Mouse (Mus musculus) limb, embryonic 11.5 days (tissue): ENCODE measurements around the gene Hs6st3. TPM values are rescaled to one million over a fixed set of nuclear protein-coding genes. Genes with fewer than 3 reads are reported as not detected.
A peak's percentile ranks its signal among the peaks of the same experiment; 100 is the strongest.

Experiments
- ATAC-seq: fragments of 200-750 bp; cut with Nextera tagmentation; 2 replicates; pipeline ENCODE4 v1.8.0; 2017; ENCODE audit warnings: low read depth; ENCODE audit not compliant: insufficient number of reproducible peaks, low FRiP score, low TSS enrichment
- DNase-seq: peaks from one replicate; pipeline ENCODE4 v3.0.0-alpha.2; 2015; ENCODE audit warnings: low spot score
- H3K27ac ChIP-seq: fragments of 300-500 bp; sonication (generic); replicated peaks from 2 replicates; pipeline ENCODE4 v1.5.1; 2014; ENCODE audit warnings: low read depth, mild to moderate bottlenecking, low read length
- H3K27me3 ChIP-seq: fragments of 300-500 bp; sonication (generic); 2 replicates; pipeline ENCODE4 v1.6.1; 2014; ENCODE audit warnings: mild to moderate bottlenecking, low read length, mixed read lengths; ENCODE audit not compliant: control insufficient read depth, insufficient read depth
- H3K36me3 ChIP-seq: fragments of 300-500 bp; sonication (generic); 2 replicates; pipeline ENCODE4 v1.6.1; 2014; ENCODE audit warnings: mild to moderate bottlenecking, low read length, moderate library complexity, mixed read lengths; ENCODE audit not compliant: control insufficient read depth, insufficient read depth
- H3K4me1 ChIP-seq: fragments of 300-500 bp; sonication (generic); 2 replicates; pipeline ENCODE4 v1.6.1; 2014; ENCODE audit warnings: low read length, mixed read lengths; ENCODE audit not compliant: control insufficient read depth, insufficient read depth
- H3K4me2 ChIP-seq: fragments of 300-500 bp; sonication (generic); 2 replicates; pipeline ENCODE4 v1.6.1; 2014; ENCODE audit warnings: low read depth, mild to moderate bottlenecking, moderate library complexity; ENCODE audit not compliant: severe bottlenecking
- H3K4me3 ChIP-seq: fragments of 300-500 bp; sonication (generic); 2 replicates; pipeline ENCODE4 v1.5.1; 2014; ENCODE audit warnings: low read depth, low read length
- H3K9ac ChIP-seq: fragments of 300-500 bp; sonication (generic); 2 replicates; pipeline ENCODE4 v1.6.1; 2014; ENCODE audit warnings: mild to moderate bottlenecking, low read length
- H3K9me3 ChIP-seq: fragments of 300-500 bp; sonication (generic); 2 replicates; pipeline ENCODE4 v1.6.1; 2016; ENCODE audit warnings: low read length; ENCODE audit not compliant: control insufficient read depth
- WGBS: fragments of 180-500 bp; shearing (Covaris S2); extraction: QIAGEN DNeasy Blood & Tissue Kit; methylation state at CpG from one replicate; pipeline ENCODE4 v1.1.7; 2014; 5-methylcytosine and 5-hydroxymethylcytosine counted together
- polyA plus RNA-seq: library from polyadenylated mRNA; unstranded; fragments of >200 nt; fragmentation: Nextera tagmentation; extraction: Ambion mirVana; gene quantifications from 2 replicates; pipeline ENCODE4 v1.2.1, GENCODE M21; 2014

The Hs6st3 gene
- polyA plus RNA-seq, 1 experiment from 2014 or later: 0.17 TPM

- peak; percentile 59 for DNase-seq
- no peak overlapping the region for H3K4me2 ChIP-seq
- peak; percentile 76 for ATAC-seq
- H3K27me3 ChIP-seq: no peaks in the 10 kb centered on the region
- WGBS: 24% methylated on average over 3 of the region's 3 CpGs
- H3K27ac ChIP-seq: no peak overlapping the region
- no peaks in the 10 kb centered on the region for H3K36me3 ChIP-seq
- no peak overlapping the region for H3K4me3 ChIP-seq
- no peak overlapping the region for H3K9ac ChIP-seq
- H3K9me3 ChIP-seq: no peaks in the 10 kb centered on the region
- H3K4me1 ChIP-seq: no peaks in the 10 kb centered on the region
Observed at GRCm38 (mm10) chr14:119124061-119124460, 14.1 kb upstream of the Hs6st3 start.

DNA sequence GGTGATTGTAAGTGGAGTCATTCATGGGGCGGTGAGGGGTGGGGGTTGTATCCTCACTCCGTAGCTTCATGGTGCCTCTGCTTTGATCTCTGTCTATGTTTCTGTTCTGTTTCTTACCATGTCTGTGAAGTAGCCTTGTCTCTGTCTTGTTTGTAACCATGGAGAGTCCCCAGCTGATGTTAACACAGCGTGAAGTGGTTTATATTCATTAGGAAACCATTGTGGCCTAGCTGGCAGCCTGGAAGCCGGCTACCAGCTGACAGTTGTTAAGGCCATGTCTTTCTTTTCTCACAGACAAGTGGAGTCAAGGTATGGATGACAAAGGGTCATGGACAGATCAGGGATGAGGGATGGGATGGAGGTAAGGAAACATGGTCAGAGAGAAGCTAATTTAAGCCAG, 12.3 kb upstream of the Hs6st3 start:
- Histone ChIP-seq H3K36me3 (no peaks in the 10 kb centered on the region), H3K27me3 (no peaks in the 10 kb centered on the region), H3K4me3 (no peak overlapping the region), H3K9ac (no peak overlapping the region), H3K4me2 (no peak overlapping the region), H3K9me3 (no peaks in the 10 kb centered on the region), H3K4me1 (no peaks in the 10 kb centered on the region), H3K27ac (no peak overlapping the region)
- ATAC-seq (no peak), DNase-seq (peak; percentile 14)
- 42% methylated on average over 4 of the region's 4 CpGs for WGBS

GRCm38 (mm10) chr14:119127330-119127729, 10.8 kb upstream of the Hs6st3 start:
- Histone ChIP-seq H3K4me2 (no peak overlapping the region), H3K4me1 (no peaks in the 10 kb centered on the region), H3K36me3 (no peaks in the 10 kb centered on the region), H3K9ac (no peak overlapping the region), H3K4me3 (no peak overlapping the region), H3K27me3 (no peaks in the 10 kb centered on the region), H3K27ac (no peak overlapping the region), H3K9me3 (no peaks in the 10 kb centered on the region)
- ATAC-seq (peak; percentile 52), DNase-seq (peak; percentile 9)
- WGBS: 94% methylated on average over 2 of the region's 2 CpGs

DNA sequence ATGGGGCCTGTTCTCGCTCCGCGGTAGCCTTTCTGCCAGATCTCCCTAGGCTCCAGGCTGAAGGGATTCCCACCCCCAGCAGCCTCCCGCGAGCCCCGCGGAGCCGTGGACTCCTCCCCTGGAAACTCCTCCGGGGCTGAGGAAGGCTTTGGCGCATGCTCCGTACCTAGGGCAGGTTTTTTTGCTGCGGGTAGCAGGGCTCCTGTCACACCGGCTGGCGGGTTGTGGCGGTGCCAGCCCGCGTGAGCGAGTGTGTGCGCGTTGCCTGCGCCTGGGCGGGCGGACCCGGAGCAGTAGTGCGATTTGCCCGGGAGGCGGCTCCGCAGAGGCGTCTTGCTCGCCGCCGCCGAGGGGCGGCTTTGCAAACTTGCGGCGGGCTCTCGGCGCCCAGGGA, 632 bp upstream of the Hs6st3 start:
- H3K4me2 ChIP-seq: peak overlapping the region; percentile 97
- 0 out of 2 replicates have a peak, but pooled peaks cover 4% of the 10 kb centered on the region for H3K4me1 ChIP-seq
- no peak overlapping the region for H3K27ac ChIP-seq
- H3K9ac ChIP-seq: peak overlapping the region; percentile 52
- peak; percentile 78 for DNase-seq
- peaks cover 40% of the 10 kb centered on the region for H3K27me3 ChIP-seq
- H3K4me3 ChIP-seq: peak overlapping the region; percentile 65
- H3K9me3 ChIP-seq: no peaks in the 10 kb centered on the region
- ATAC-seq: peak; percentile 82
- WGBS: under 1% methylated on average over 38 of the region's 38 CpGs
- H3K36me3 ChIP-seq: no peaks in the 10 kb centered on the region

DNA sequence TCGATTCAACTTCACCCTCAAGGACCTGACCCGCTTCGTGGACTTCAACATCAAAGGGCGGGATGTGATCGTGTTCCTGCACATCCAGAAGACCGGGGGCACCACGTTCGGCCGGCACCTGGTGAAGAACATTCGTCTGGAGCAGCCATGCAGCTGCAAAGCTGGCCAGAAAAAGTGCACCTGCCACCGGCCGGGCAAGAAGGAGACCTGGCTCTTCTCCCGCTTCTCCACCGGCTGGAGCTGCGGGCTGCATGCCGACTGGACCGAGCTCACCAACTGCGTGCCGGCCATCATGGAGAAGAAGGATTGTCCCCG, 602 bp downstream of the Hs6st3 start:
- 1% methylated on average over 20 of the region's 20 CpGs for WGBS

DNA sequence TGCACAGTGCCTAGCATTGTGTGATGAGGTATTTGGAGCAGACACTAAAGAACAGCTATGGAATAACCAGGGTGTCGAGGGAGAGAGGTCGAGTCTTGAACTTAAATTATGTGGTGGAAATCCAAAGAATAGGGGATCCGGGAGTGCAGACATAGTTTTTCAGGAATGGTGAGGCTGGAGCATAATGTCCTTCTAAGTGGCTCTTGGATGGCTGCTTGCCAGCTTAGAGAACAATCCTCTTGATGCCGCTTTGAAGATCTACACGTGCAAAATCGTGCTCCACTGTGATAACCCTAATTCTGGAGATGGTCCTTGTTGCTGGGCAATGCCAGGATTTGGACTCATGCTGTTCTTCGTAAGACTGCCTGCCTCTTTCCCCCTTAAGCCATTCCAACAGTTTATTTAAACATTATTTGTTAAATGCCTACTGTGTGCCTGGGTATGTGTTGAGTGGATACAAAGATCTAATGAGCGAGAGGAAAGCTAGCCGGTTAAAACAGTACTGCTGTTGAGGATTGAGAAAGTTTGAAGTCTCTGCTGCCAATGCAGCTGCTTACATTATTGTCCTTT, 1.3 kb downstream of the Hs6st3 start:
- Histone ChIP-seq H3K4me1 (0 out of 2 replicates have a peak, but pooled peaks cover 4% of the 10 kb centered on the region), H3K4me3 (no peak overlapping the region), H3K36me3 (no peaks in the 10 kb centered on the region), H3K9me3 (no peaks in the 10 kb centered on the region), H3K27me3 (peaks cover 40% of the 10 kb centered on the region), H3K27ac (no peak overlapping the region), H3K9ac (no peak overlapping the region), H3K4me2 (no peak overlapping the region)
- DNase-seq: no peak
- no peak for ATAC-seq
- 49% methylated on average over 9 of the region's 9 CpGs for WGBS

More for the DNA sequence above, 602 bp downstream of the Hs6st3 start:
- DNase-seq: peak; percentile 55
- Histone ChIP-seq H3K9ac (no peak overlapping the region), H3K4me1 (0 out of 2 replicates have a peak, but pooled peaks cover 4% of the 10 kb centered on the region), H3K27me3 (peaks cover 40% of the 10 kb centered on the region), H3K9me3 (no peaks in the 10 kb centered on the region), H3K4me3 (peak overlapping the region; percentile 65), H3K36me3 (no peaks in the 10 kb centered on the region), H3K4me2 (peak overlapping the region; percentile 97), H3K27ac (no peak overlapping the region)
- no peak for ATAC-seq

DNA sequence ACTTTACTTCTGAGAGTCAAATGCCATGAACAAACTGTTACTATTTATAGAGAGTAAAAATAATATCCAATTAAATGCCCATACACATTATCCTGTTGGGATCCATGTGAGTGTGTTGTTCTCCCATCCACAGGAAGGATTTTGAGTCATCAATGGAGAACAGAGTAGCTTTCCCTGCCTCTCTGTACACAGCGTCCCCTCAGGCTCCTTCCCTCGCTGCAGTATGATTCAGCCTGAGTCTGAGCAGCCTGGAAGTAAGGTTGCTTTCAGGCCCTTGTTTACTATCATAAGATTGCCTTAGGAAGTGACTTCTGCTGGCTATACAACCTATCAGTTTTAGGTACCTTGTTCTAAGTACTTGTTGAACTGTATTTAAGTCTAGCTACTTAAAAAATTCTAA, 14.9 kb downstream of the Hs6st3 start:
- DNase-seq (no peak), ATAC-seq (no peak)
- no peaks in the 10 kb centered on the region for H3K36me3 ChIP-seq
- no peak overlapping the region for H3K9ac ChIP-seq
- H3K27me3 ChIP-seq: no peaks in the 10 kb centered on the region
- no peak overlapping the region for H3K4me2 ChIP-seq
- H3K4me3 ChIP-seq: no peak overlapping the region
- no peaks in the 10 kb centered on the region for H3K4me1 ChIP-seq
- H3K9me3 ChIP-seq: no peaks in the 10 kb centered on the region
- H3K27ac ChIP-seq: no peak overlapping the region
- 72% methylated on average over 2 of the region's 2 CpGs for WGBS

GRCm38 (mm10) chr14:119193905-119194304, 55.8 kb downstream of the Hs6st3 start:
- DNase-seq: no peak
- no peak overlapping the region for H3K4me2 ChIP-seq
- WGBS: 88% methylated on average over 9 of the region's 9 CpGs

GRCm38 (mm10) chr14:119203508-119203907, 65.4 kb downstream of the Hs6st3 start:
- Histone ChIP-seq H3K27me3 (no peaks in the 10 kb centered on the region), H3K27ac (no peak overlapping the region), H3K4me3 (no peak overlapping the region), H3K9me3 (no peaks in the 10 kb centered on the region), H3K36me3 (no peaks in the 10 kb centered on the region), H3K9ac (no peak overlapping the region), H3K4me1 (no peaks in the 10 kb centered on the region), H3K4me2 (no peak overlapping the region)
- 91% methylated on average over 7 of the region's 7 CpGs for WGBS
- DNase-seq (no peak), ATAC-seq (no peak)

More at GRCm38 (mm10) chr14:119193905-119194304, 55.8 kb downstream of the Hs6st3 start:
- no peaks in the 10 kb centered on the region for H3K36me3 ChIP-seq
- no peaks in the 10 kb centered on the region for H3K9me3 ChIP-seq
- no peak overlapping the region for H3K27ac ChIP-seq
- H3K27me3 ChIP-seq: no peaks in the 10 kb centered on the region
- no peak overlapping the region for H3K9ac ChIP-seq
- no peak for ATAC-seq
- H3K4me1 ChIP-seq: no peaks in the 10 kb centered on the region
- no peak overlapping the region for H3K4me3 ChIP-seq
